Mouse (Mus musculus): ENCODE data around the gene Opalin. TPM values are rescaled to one million over a fixed set of nuclear protein-coding genes. Genes with fewer than 3 reads are reported as not detected.

Gene Opalin
- total RNA-seq, 1 experiment from 2014 or later: not detected

GRCm38 (mm10) chr19:41020537-41020936 lies 56.4 kb downstream of the Opalin start:
- no peak for ATAC-seq (replicated peaks; ENCODE audit: low read depth, poor library complexity, severe bottlenecking)

DNA sequence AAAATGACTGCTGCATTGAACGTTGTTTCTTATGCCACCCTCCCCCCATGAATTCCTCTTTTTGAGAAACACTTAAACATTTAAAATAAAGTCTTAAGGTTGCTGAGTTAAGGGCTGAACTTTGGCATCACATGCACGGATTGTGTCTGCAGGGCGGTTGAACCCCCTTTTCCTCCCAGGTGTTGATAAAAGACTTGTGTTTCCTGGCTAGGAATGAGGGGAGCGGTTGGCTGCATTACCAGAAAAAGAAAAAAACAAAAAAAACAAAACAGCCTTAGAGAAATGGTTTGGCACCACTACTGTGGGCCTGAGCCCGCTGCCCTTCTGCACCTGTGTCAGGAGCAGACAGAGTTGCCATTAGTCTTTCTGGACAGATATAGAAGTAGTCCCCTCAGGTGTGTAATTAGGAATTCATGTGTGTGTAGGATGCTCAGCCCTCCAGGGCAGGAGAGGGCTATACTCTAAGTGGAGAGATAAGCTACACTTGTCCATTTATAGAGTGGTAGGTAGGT lies 57.7 kb downstream of the Opalin start:
- no peak for ATAC-seq (replicated peaks; ENCODE audit: low read depth, poor library complexity, severe bottlenecking)

- ATAC-seq (replicated peaks; ENCODE audit: low read depth, poor library complexity, severe bottlenecking): peak; percentile 88
Measured at GRCm38 (mm10) chr19:41015951-41016716, 60.8 kb downstream of the Opalin start.

- no peak for ATAC-seq (replicated peaks; ENCODE audit: low read depth, poor library complexity, severe bottlenecking)
Measured at GRCm38 (mm10) chr19:41014003-41014402, 62.9 kb downstream of the Opalin start.

DNA sequence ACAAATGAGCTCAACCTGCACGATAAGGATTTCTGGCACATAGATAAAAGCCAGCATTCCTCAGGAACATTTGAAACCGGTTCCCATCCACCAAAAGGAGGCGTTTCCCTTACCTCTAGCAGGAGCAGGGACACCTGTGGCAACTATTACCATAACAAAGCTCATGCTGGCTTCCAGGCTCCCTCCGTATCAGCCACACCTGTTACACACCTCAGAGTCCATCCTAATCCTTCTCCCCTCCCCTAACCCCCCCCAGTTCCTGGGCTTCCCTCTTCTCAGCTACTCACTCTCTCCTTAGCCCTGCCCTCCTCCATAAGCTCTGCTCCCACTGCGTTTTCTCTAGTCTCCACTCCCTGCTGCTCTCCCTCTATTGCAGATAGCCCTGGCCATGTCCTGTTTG lies 63.3 kb downstream of the Opalin start:
- no peak for ATAC-seq (replicated peaks; ENCODE audit: low read depth, poor library complexity, severe bottlenecking)

Other genes starting within 250 kb of the Opalin start
- gene Ccnj, start 245.8 kb downstream of the Opalin start, total RNA-seq (2017): 6.4 and 7.4 TPM in 2 replicates
- 36.4 and 39.2 TPM in 2 replicates for gene Zfp518a, start 182.4 kb downstream of the Opalin start, total RNA-seq (2017)
- gene Blnk, start 82.6 kb downstream of the Opalin start, total RNA-seq (2017): 0.05 and 0.78 TPM in 2 replicates
- gene Dntt, start 47.8 kb downstream of the Opalin start, total RNA-seq (2017): 105 and 124 TPM in 2 replicates
- 0.05 TPM in 1 of 2 replicates, not detected in the other for gene Tll2, start 129.7 kb upstream of the Opalin start, total RNA-seq (2017)
- 243 and 265 TPM in 2 replicates for gene Tm9sf3, start 186.9 kb upstream of the Opalin start, total RNA-seq (2017)